Mouse (Mus musculus): ENCODE results near the gene Tpgs1. TPM values are rescaled to one million over a fixed set of nuclear protein-coding genes. Genes with fewer than 3 reads are reported as not detected.

Tpgs1 gene
- polyA plus RNA-seq, 1 experiment from 2014 or later = 10.4 TPM

DNA sequence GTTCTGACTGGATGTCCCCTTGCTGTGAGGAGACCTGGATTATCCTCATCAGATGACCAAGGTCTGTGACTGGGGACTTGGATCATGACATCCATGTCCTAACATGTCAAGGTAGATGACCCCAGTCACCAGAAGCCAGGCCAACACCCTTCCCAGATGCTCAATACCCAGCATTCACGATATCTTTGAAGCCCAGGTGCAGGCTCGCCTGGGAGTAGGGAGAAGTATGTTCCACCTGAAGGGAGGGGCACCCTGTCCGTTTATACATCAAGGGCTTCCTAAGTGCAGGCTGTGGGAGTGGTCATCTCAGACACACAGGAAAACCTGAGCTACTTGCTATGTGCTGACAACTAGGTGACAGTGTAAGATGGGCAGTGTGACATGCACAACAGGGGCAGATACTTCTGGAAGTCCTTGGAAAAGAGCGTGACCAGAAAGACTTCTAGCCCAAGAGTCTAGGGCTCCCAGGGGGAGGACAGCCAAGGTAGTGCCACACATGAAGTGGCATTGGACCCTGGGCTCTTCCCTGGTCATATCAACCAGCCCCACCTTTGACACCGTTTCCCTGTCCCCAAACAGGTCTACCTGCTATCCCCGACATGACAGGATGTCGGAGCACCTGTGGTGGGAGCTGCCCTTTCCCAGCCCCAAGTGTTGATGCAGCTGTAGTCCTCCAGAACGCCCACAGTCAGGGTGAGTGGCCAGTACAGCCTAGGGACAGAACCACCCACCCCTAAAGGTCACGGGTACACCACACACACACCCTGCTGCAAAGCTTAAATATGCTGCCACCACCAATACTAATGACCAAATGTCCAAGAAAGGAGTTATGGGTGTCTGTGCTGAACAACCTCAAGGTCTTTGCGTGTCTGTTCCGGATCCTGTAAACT, 11.7 kb downstream of the Tpgs1 start:
- WGBS (ENCODE audit: missing documents) = 46% methylated on average over 11 of the region's 11 CpGs
- Histone ChIP-seq H3K4me3 (ENCODE audit: inconsistent target) (peak overlapping the region; percentile 47), H3K36me3 (ENCODE audit: inconsistent target) (peaks cover 17% of the 10 kb centered on the region), H3K79me2 (ENCODE audit: inconsistent target) (peaks cover 36% of the 10 kb centered on the region), H3K27ac (peak overlapping the region; percentile 39)

DNA sequence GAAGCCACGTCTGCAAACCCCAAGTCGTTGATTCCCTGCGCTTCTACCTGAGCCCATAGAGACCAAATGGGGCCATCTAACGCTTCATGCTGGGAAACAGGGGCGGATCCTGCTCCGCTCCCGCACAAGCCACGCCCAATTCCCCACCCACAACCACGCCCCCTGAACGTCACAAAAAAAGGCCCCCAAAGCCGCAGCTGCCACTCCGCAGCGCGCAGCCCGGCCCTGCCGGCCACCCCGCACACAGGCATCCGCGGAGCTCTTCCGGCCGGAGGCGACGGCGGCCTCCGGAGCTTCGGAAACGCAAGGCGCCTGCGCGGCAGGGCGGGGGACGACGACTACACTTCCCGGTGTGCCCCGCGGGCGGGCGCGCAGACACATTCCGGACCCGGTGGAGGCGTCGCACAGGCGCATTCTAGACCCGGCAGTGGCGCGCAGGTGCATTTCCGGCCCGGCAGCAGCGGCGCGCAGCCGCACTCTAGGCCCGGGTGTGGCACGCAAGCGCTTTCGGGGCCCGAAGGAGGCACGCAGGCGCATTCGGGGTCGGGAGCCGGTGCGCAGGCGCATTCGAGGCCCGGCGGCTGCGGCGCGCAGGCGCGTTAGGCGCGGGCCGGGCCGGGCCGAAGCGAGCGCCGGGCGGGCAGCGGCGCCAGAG, 12.5 kb downstream of the Tpgs1 start, which contains the start of gene Cdc34:
Gene Cdc34, plus strand, starts transcription at position 605 of the 655 bp plus-strand sequence.
- peaks cover 22% of the 10 kb centered on the region for H3K36me3 ChIP-seq (ENCODE audit: inconsistent target)
- H3K79me2 ChIP-seq (ENCODE audit: inconsistent target) = peaks cover 45% of the 10 kb centered on the region
- peak within 1 kb of the TSS; percentile 99 for H3K4me3 ChIP-seq (ENCODE audit: inconsistent target)
- H3K27ac ChIP-seq = peak within 1 kb of the TSS; percentile 77
- under 1% methylated on average over 79 of the region's 84 CpGs for WGBS (ENCODE audit: missing documents)

DNA sequence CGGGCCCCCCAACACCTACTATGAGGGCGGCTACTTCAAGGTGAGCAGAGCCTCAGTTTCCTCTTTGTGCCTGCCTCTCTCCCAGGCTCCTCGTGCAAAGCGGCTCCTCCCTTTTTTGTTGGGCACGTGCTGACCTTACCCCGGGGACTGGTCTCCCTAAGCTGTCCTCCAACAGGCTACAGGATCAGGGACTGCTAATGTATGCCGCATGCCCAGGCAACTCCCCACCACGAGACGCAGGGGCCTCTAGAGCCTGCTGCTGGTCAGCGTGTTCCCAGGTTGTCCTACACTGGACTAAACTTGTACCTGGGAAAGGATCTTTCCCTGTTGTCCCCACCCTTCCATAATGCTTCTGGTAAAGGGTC, 13.4 kb downstream of the Tpgs1 start:
- WGBS (ENCODE audit: missing documents) = under 1% methylated on average over 10 of the region's 10 CpGs
- H3K36me3 ChIP-seq (ENCODE audit: inconsistent target) = peaks cover 31% of the 10 kb centered on the region
- H3K4me3 ChIP-seq (ENCODE audit: inconsistent target) = peak overlapping the region; percentile 99
- peak overlapping the region; percentile 77 for H3K27ac ChIP-seq
- peaks cover 46% of the 10 kb centered on the region for H3K79me2 ChIP-seq (ENCODE audit: inconsistent target)

DNA sequence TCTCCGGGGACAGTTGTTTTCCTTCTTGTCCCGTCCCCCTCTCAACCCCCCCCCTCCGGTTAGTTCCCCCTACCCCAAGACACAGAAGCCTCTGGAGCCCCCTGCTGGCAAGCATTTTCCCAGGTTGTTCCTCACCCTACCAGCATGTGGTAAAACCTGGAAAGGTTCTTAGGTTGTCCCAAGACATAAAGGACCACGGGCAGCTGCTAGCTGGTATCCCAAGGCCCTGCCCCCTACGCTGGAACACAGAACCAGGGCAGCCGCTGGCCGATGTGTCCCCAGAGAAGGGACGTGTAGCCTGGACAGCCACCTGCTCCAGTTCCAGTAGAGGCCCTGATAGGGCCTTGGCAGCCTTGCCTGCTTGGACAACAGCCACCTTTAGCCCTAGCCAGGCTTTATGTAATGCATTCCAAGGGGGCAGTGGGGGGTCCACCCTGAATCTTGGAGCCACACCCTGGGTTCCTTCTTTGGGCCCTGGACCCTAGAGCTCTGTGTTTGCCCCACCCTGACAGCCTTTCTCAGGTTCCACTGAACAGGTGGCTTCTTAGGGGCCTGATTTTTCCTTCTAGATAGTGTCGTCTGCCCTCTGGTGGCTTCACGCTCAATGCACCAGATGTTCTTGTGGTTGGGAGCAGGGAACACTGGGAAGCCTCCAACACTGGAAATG, 13.9 kb downstream of the Tpgs1 start:
- peak overlapping the region; percentile 99 for H3K4me3 ChIP-seq (ENCODE audit: inconsistent target)
- peak overlapping the region; percentile 77 for H3K27ac ChIP-seq
- WGBS (ENCODE audit: missing documents) = 4% methylated on average over 10 of the region's 10 CpGs
- H3K79me2 ChIP-seq (ENCODE audit: inconsistent target) = peaks cover 46% of the 10 kb centered on the region
- peaks cover 35% of the 10 kb centered on the region for H3K36me3 ChIP-seq (ENCODE audit: inconsistent target)

DNA sequence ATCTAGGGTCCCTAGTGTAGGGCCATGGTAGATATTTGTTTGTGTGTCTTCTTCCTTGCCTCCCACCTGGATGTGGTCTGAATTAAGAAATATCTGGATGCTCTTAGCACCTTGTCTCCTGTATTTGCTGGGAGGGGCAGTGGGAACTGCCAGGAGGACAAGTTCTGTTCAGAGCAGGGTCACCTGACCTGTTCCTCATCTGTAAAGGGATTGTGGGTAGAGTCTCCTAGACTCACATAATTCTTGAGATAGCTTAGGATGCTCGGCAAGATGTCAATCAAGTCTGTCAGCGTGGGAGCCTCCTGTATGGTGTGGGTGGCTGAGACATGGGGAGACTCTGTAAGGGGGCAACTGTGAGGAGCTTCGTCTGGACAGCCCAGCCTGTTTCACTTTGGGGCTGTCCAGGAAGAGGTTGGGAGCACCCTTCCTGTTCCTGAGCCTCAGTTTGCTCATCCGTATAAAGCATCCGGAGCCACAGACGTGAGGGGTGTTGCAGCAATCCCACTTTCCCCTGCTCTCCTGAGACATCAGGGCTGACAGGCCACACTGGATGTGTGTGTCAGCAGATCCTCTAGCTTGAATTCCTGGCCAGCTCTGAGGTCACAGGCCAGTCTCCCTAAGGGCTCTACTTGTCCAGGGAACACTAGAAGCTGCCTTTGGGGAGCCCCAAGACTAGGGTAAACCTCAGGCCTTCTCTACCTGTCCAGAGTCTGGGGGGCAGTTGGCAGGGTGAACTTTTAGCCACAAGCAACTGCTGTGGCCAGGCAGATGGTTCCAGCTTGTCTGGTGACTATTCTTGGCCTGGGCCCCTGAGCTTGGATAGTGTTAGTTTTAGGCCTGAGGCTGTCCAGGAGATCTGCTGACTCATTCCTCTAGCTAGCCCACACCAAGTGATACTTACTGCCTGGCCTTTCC, 14.8 kb downstream of the Tpgs1 start:
- H3K27ac ChIP-seq = peak overlapping the region; percentile 77
- H3K79me2 ChIP-seq (ENCODE audit: inconsistent target) = peaks cover 46% of the 10 kb centered on the region
- 77% methylated on average over 6 of the region's 6 CpGs for WGBS (ENCODE audit: missing documents)
- H3K36me3 ChIP-seq (ENCODE audit: inconsistent target) = peaks cover 44% of the 10 kb centered on the region
- peak overlapping the region; percentile 99 for H3K4me3 ChIP-seq (ENCODE audit: inconsistent target)

DNA sequence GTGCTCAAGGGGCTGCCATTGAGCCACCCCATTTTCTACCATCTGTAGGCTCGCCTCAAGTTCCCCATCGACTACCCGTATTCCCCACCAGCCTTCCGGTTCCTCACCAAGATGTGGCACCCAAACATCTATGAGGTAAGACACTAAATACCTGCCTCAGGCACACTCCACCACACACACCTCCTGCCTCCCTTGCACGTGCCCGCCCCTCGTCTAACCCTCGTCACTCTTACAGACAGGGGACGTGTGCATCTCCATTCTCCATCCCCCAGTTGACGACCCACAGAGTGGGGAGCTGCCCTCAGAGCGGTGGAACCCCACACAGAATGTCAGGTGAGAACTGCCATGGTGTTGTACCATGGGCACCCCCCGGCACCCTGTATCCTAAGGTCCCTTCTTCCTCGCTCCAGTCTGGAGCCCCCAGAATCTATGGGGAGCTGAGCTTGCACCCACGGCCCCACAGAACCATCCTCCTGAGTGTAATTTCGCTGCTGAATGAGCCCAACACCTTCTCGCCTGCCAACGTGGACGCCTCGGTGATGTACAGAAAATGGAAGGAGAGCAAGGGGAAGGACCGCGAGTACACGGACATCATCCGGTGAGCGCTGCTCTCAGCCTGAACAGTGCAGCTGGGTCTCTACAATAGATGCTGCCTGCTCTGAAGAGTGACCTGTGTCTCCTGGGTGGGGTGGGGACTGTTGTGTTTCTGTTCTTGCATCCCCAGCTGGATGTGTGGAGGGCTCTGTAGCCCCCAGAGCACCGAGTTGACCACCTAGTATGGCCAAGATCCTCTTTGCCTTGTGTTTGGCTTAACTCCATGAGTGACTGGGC, 15.8 kb downstream of the Tpgs1 start:
- no peak overlapping the region for H3K4me3 ChIP-seq (ENCODE audit: inconsistent target)
- H3K27ac ChIP-seq = peak overlapping the region; percentile 77; the same call in 1 of the 2 replicates
- H3K36me3 ChIP-seq (ENCODE audit: inconsistent target) = peaks cover 44% of the 10 kb centered on the region
- WGBS (ENCODE audit: missing documents) = 94% methylated on average over 25 of the region's 25 CpGs
- peaks cover 46% of the 10 kb centered on the region for H3K79me2 ChIP-seq (ENCODE audit: inconsistent target)

DNA sequence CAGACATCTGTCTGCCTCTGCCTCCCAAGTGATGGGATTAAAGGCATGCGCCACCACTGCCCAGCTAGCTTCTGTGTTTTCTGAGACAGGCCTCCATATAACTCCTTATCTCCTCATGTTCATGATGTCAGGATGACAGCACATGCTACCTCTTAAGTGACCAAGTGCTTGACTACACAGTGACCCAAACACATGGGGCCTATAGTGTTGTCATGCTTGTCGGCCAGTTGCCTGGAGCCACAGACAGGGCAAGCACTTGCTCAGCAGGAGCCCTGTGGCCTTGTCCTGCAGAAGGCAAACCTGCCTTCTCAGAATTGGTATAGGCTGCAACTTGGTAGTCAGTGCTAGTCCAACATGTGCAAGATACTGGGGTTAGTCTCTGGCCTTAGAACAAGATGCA, 17.1 kb downstream of the Tpgs1 start:
- 94% methylated on average over 2 of the region's 2 CpGs for whole genome bisulfite sequencing (ENCODE audit: missing documents)

DNA sequence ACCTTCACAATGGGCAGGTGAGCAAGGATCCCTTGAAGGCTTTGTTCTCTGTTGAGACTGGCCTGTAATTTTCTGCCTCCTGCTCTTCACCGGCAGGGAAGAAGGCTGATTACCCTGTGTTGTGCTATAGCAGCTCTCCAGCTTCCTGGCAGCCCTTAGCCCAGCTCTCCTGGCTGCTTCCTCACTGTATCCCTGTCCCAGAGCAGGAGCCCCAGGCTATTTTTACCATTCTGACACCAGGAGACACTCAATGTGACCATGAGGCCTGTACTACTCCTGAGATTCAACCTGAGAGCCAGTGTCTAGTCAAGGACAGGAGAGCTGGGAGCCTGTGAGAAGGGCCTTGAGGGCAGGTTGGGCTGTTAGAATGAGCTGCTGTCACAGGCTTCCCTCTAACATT, 17.5 kb downstream of the Tpgs1 start:
- Histone ChIP-seq H3K27ac (no peak overlapping the region), H3K4me3 (ENCODE audit: inconsistent target) (no peak overlapping the region), H3K79me2 (ENCODE audit: inconsistent target) (peaks cover 46% of the 10 kb centered on the region), H3K36me3 (ENCODE audit: inconsistent target) (peaks cover 44% of the 10 kb centered on the region)
- WGBS (ENCODE audit: missing documents) = 100% methylated on average over 1 of the region's 1 CpGs

More for the DNA sequence above, 17.1 kb downstream of the Tpgs1 start:
- H3K79me2 ChIP-seq (ENCODE audit: inconsistent target) = peaks cover 46% of the 10 kb centered on the region
- H3K36me3 ChIP-seq (ENCODE audit: inconsistent target) = peaks cover 44% of the 10 kb centered on the region
- H3K27ac ChIP-seq = no peak overlapping the region
- no peak overlapping the region for H3K4me3 ChIP-seq (ENCODE audit: inconsistent target)

DNA sequence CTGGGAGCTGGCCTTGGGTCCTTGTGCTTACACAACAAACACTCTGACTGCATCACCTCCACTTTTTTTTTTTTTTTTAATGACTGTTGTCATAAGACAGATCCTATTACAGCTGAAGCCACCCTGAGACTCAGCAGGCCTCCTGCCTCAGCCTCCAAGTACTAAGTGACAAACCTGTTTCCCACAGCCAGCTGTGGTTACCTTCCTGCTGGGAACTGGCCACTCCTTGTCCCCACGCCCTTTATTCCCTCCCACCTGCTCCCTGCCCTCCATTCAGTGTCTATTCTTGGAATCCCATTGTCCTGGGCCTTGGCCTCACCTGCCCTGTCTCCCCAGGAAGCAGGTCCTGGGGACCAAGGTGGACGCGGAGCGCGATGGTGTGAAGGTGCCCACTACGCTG, 18.3 kb downstream of the Tpgs1 start:
- 99% methylated on average over 6 of the region's 6 CpGs for WGBS (ENCODE audit: missing documents)
- H3K36me3 ChIP-seq (ENCODE audit: inconsistent target) = peaks cover 44% of the 10 kb centered on the region
- H3K27ac ChIP-seq = no peak overlapping the region
- peaks cover 43% of the 10 kb centered on the region for H3K79me2 ChIP-seq (ENCODE audit: inconsistent target)
- H3K4me3 ChIP-seq (ENCODE audit: inconsistent target) = no peak overlapping the region

DNA sequence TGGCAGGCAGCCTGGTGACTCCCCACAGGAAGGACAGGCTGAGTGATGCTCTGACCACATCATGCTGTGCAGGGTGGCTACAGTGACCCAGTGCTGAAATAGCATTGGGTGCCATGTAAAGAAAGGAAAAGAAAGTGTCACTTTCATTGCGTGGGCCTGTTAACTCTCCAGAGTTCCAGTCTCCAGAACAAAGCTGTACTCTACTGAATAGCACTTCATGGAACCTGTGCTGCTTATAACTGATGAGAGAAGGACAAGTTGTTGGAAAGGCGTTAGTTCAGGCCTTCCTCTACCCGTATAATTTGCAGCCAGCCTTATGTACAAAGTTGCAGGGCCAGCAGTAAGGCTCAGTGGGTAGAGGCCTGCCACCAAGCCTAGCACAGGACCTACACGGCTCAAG, 19.6 kb downstream of the Tpgs1 start, which contains the start of gene Gzmm:
Gene Gzmm, plus strand, starts transcription at position 301 of the 400 bp plus-strand sequence.
- no peak within 1 kb of the TSS for H3K4me3 ChIP-seq (ENCODE audit: inconsistent target)
- peaks cover 31% of the 10 kb centered on the region for H3K79me2 ChIP-seq (ENCODE audit: inconsistent target)
- H3K27ac ChIP-seq = no peak within 1 kb of the TSS
- 90% methylated on average over 4 of the region's 4 CpGs for WGBS (ENCODE audit: missing documents)
- peaks cover 44% of the 10 kb centered on the region for H3K36me3 ChIP-seq (ENCODE audit: inconsistent target)

DNA sequence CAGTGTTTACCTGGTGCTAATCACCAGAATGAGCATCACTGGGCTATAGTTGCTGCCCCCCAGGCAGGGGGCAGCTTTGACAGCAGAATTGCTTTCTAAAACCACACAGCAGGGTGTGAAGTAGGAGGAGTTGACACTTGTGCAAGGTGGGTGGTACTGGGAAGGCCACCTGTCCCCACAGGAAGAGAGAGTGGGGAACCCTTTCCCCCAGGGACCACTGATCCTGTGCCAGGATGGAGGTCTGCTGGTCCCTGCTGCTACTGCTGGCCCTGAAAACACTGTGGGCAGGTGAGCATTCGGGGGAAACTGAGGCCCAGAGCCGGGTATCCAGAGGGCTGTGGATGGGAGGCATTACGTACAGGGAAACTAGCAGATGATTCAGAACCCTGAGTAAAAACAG, 20.0 kb downstream of the Tpgs1 start:
- Histone ChIP-seq H3K4me3 (ENCODE audit: inconsistent target) (no peak overlapping the region), H3K27ac (no peak overlapping the region), H3K36me3 (ENCODE audit: inconsistent target) (peaks cover 44% of the 10 kb centered on the region), H3K79me2 (ENCODE audit: inconsistent target) (peaks cover 27% of the 10 kb centered on the region)
- WGBS (ENCODE audit: missing documents) = 100% methylated on average over 3 of the region's 3 CpGs

DNA sequence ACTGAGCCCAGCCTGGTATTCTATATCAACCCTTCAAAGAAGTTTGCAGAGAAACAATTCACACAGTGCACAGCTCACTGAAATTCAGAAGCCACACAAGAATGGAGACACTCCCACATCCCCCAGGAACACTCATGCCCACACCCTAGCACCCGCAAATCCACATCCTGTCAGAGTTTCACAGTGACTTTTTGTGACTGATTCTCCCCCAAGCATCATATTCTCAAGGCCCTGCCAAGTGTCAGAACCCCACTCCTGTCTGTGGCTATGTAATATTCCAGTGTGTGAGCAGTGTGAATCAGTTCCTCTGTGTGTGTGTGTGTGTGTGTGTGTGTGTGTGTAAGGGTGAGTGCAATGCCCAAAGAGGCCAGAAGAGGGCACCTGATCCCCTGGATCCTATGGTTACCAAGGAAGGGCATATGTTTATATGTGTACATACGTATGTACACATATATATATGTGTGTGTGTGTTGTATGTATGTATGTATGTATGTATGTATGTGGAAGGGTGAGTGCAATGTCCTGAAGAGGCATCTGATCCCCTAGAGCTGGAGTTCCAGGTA, 22.9 kb downstream of the Tpgs1 start:
- peaks cover 18% of the 10 kb centered on the region; the same call in 1 of the 2 replicates for H3K36me3 ChIP-seq (ENCODE audit: inconsistent target)
- H3K27ac ChIP-seq = no peak overlapping the region
- 94% methylated on average over 1 of the region's 2 CpGs for WGBS (ENCODE audit: missing documents)
- H3K79me2 ChIP-seq (ENCODE audit: inconsistent target) = no peaks in the 10 kb centered on the region
- H3K4me3 ChIP-seq (ENCODE audit: inconsistent target) = no peak overlapping the region

Measured in macrophage (primary cell).